Mouse (Mus musculus) heart, embryonic 12.5 days (tissue): ENCODE results near the gene Atg13. TPM values are rescaled to one million over a fixed set of nuclear protein-coding genes. Genes with fewer than 3 reads are reported as not detected.

Source experiments
- ATAC-seq: fragments of 200-750 bp; cut with Nextera tagmentation; 2 replicates; pipeline ENCODE4 v1.8.0; 2017; ENCODE audit warnings: moderate TSS enrichment, moderate library complexity; ENCODE audit not compliant: insufficient number of reproducible peaks, low FRiP score
- H3K27ac ChIP-seq: fragments of 300-500 bp; sonication (generic); 2 replicates; pipeline ENCODE4 v1.5.1; 2016; ENCODE audit warnings: mild to moderate bottlenecking, moderate library complexity; ENCODE audit not compliant: poor library complexity, severe bottlenecking
- H3K27me3 ChIP-seq: fragments of 300-500 bp; sonication (generic); replicated peaks from 2 replicates; pipeline ENCODE4 v1.6.1; 2016; ENCODE audit warnings: mild to moderate bottlenecking, moderate library complexity
- H3K36me3 ChIP-seq: fragments of 300-500 bp; sonication (generic); 2 replicates; pipeline ENCODE4 v1.6.1; 2016; ENCODE audit warnings: mild to moderate bottlenecking, moderate library complexity
- H3K4me1 ChIP-seq: fragments of 300-500 bp; sonication (generic); replicated peaks from 2 replicates; pipeline ENCODE4 v1.6.1; 2016; ENCODE audit warnings: mild to moderate bottlenecking
- H3K4me2 ChIP-seq: fragments of 300-500 bp; sonication (generic); 2 replicates; pipeline ENCODE4 v1.6.1; 2016; ENCODE audit warnings: mild to moderate bottlenecking, moderate library complexity
- H3K4me3 ChIP-seq: fragments of 300-500 bp; sonication (generic); 2 replicates; pipeline ENCODE4 v1.5.1; 2016; ENCODE audit warnings: mild to moderate bottlenecking
- H3K9ac ChIP-seq: fragments of 300-500 bp; sonication (generic); 2 replicates; pipeline ENCODE4 v1.6.1; 2016; ENCODE audit warnings: mild to moderate bottlenecking, moderate library complexity
- H3K9me3 ChIP-seq: fragments of 300-500 bp; sonication (generic); replicated peaks from 2 replicates; pipeline ENCODE4 v1.6.1; 2016; ENCODE audit warnings: mild to moderate bottlenecking, moderate library complexity
- WGBS: fragments of 180-500 bp; shearing (Covaris S2); methylation state at CpG from one replicate; pipeline ENCODE4 v1.1.7; 2016; 5-methylcytosine and 5-hydroxymethylcytosine counted together
- polyA plus RNA-seq: library from polyadenylated mRNA; unstranded; fragments of >200 nt; fragmentation: Nextera tagmentation; extraction: Ambion mirVana; gene quantifications from 2 replicates; pipeline ENCODE4 v1.2.1, GENCODE M21; 2016

Gene Atg13
- polyA plus RNA-seq, 1 experiment from 2014 or later = 22.3 TPM

DNA sequence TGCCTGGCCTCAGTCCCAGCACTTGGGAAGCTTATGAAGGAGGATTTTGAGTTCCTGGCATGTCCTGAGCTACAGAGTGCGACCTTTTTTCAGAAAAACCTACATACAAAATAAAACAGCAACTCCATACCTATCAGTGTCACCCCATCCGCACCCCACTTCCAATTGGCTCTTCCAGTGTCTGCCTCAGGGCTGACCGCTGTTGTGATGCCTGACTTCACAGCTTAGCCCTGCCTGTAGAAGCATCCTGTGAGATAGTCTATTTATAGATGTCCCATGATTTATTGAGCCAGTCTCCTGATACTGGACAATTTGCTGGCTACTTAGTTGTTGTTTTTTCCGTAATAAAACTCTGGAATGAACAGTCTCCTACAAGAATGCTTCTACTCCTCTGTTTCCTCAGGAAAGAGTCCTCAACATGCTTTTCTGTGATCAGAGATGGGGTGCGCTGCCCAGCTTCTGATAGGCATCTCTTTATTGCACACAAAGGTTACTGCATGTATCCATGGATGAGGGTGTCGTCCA, 43.9 kb downstream of the Atg13 start:
- Histone ChIP-seq H3K36me3 (peaks cover 93% of the 10 kb centered on the region), H3K4me1 (peaks cover 4% of the 10 kb centered on the region; the same call in 1 of the 2 replicates), H3K4me2 (no peak overlapping the region), H3K9me3 (no peaks in the 10 kb centered on the region), H3K27me3 (no peaks in the 10 kb centered on the region), H3K27ac (no peak overlapping the region), H3K9ac (no peak overlapping the region), H3K4me3 (no peak overlapping the region)
- 83% methylated on average over 6 of the region's 6 CpGs for WGBS
- ATAC-seq = no peak

DNA sequence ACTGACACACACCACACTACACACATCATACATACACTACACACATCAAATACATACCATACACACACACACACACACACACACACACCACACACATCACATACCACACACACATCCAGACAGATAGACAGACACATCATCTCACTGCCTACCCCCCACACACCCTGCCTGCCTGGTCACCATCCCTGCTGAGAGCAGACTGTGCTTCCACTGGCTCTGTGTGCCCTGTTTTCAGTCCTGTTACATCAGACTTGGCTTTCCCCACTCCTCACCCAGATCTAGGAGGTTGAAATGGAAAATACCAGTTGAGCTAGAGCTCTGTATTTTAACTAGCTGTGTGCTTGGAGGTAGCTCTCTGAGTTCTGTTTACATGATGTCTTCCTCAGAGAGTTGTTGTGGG, 45.6 kb downstream of the Atg13 start:
- ATAC-seq = no peak
- Histone ChIP-seq H3K4me2 (no peak overlapping the region), H3K9ac (no peak overlapping the region), H3K4me3 (no peak overlapping the region), H3K4me1 (peaks cover 4% of the 10 kb centered on the region; the same call in 1 of the 2 replicates), H3K27me3 (no peaks in the 10 kb centered on the region), H3K27ac (no peak overlapping the region), H3K9me3 (no peaks in the 10 kb centered on the region), H3K36me3 (peaks cover 91% of the 10 kb centered on the region)

DNA sequence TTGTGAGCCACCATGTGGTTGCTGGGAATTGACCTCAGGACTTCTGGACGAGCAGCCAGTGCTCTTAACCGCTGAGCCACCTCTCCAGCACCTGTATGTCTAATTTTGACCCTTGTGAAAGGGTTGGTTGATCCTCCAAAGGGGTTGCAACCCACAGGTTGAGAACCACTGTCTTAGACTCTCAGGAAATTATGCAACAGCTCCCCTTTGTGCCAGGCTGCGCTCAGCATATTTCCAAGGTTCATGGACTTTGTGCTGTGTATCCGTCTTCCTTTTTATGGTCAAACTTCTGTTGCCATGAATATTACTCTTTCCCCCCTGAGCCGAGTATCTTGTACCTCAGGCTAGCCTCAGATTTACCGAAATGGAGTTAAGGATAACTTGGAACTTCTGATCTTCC, 49.4 kb downstream of the Atg13 start:
- Histone ChIP-seq H3K9me3 (no peaks in the 10 kb centered on the region), H3K4me1 (peaks cover 13% of the 10 kb centered on the region), H3K4me2 (no peak overlapping the region), H3K27ac (no peak overlapping the region), H3K27me3 (no peaks in the 10 kb centered on the region), H3K9ac (no peak overlapping the region), H3K36me3 (peaks cover 92% of the 10 kb centered on the region), H3K4me3 (no peak overlapping the region)
- no peak for ATAC-seq
- 90% methylated on average over 6 of the region's 6 CpGs for WGBS

DNA sequence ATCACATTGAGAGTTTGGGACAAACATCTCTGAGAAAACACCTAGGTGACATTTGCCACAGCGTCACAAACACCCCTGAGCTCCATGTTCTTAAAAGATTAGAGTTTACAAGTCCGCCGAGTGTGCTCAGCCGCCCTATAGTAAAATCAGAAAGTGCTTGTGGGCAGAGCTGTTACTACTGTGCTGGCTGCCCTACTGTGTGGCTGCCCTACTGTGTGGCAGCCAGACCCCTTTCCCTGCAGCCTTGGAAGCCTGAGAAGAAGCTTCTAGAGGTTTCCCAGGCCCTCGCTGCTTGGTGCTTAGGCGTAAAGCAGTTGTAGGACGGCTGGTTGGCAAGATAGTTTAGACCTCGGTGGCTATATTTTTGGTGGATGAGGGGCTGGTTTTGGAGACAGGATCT, 50.7 kb downstream of the Atg13 start:
- Histone ChIP-seq H3K4me3 (no peak overlapping the region), H3K27ac (no peak overlapping the region), H3K27me3 (no peaks in the 10 kb centered on the region), H3K9me3 (no peaks in the 10 kb centered on the region), H3K9ac (no peak overlapping the region), H3K36me3 (peaks cover 96% of the 10 kb centered on the region), H3K4me1 (peaks cover 26% of the 10 kb centered on the region), H3K4me2 (no peak overlapping the region)
- no peak for ATAC-seq
- WGBS = 94% methylated on average over 8 of the region's 8 CpGs

DNA sequence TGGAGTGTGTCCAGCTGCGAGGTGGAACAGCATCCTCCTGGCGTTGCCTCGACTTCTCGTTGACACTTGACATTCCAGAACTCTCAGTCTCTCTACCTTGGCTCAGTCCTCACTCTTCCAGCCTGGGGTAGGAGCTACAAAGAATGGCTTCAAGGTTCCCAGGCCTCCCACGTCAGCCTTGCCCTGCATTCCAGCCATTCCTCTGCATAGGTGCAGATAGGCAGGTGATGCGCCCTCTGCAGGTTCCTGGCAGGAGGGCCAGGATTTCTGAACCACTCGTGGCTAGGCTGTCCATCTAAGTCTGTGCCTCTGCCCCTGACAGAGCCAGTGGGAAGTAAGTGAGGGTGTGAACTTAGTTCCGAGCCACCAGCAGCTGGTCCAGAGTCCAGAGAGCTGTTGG, 53.6 kb downstream of the Atg13 start:
- Histone ChIP-seq H3K9ac (peak overlapping the region; percentile 32), H3K36me3 (peaks cover 84% of the 10 kb centered on the region)
- no peak for ATAC-seq

DNA sequence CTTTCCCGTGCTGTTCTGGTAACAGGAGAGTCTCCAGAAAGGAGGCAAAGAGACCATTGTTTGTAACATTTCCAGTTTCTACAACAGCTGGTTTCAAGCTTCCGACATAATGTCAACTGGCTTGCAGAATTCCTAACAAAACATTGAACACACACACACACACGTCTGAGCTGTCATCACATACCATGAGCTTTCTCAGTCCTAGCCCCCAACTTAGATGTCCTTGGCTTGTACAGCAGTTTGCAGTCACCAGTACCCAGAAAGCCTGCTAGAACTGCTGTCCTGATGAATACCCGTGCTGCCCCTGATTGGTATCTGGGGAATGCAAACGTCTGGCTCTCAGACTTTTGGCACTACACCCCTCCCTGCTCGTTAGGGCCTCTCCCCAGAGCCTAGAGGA, 54.5 kb downstream of the Atg13 start:
- no peak overlapping the region for H3K4me3 ChIP-seq
- H3K36me3 ChIP-seq = peaks cover 74% of the 10 kb centered on the region

More for the DNA sequence above, 53.6 kb downstream of the Atg13 start:
- Histone ChIP-seq H3K27ac (peak overlapping the region; percentile 20; the same call in 1 of the 2 replicates), H3K4me1 (peaks cover 54% of the 10 kb centered on the region), H3K4me2 (no peak overlapping the region), H3K9me3 (no peaks in the 10 kb centered on the region), H3K27me3 (no peaks in the 10 kb centered on the region), H3K4me3 (no peak overlapping the region)
- 52% methylated on average over 8 of the region's 8 CpGs for WGBS

DNA sequence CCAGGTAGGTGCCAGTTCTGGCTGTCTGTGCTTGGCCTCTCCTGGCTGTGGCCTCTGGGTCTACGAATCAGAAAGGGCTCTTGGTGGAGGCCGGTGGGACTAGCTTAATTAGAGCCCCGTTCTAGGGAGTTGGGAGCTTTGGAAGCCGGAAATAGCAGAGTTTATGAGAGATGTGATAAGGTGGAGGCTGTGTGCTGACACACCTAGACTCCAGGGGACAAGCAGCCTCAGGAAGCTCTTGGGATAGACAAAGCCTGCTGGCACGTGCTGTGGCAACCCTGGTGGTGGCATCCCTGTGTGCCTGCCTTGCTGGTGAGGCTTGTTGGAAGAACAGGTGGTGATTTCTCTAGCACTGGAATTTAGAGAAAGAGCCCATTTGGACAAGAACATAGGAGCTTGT, 55.0 kb downstream of the Atg13 start:
- no peaks in the 10 kb centered on the region for H3K27me3 ChIP-seq
- H3K4me1 ChIP-seq = peaks cover 64% of the 10 kb centered on the region
- WGBS = 38% methylated on average over 5 of the region's 5 CpGs
- ATAC-seq = no peak
- peak overlapping the region; percentile 88 for H3K27ac ChIP-seq
- peaks cover 72% of the 10 kb centered on the region for H3K36me3 ChIP-seq
- H3K4me2 ChIP-seq = no peak overlapping the region
- H3K9ac ChIP-seq = 0 out of 2 replicates have a peak overlapping the region, but pooled peaks have one; percentile 26
- H3K9me3 ChIP-seq = no peaks in the 10 kb centered on the region
- H3K4me3 ChIP-seq = no peak overlapping the region

More for the DNA sequence above, 54.5 kb downstream of the Atg13 start:
- Histone ChIP-seq H3K4me1 (peaks cover 62% of the 10 kb centered on the region), H3K4me2 (peak overlapping the region; percentile 26; the same call in 1 of the 2 replicates), H3K27me3 (no peaks in the 10 kb centered on the region), H3K27ac (peak overlapping the region; percentile 88), H3K9ac (peak overlapping the region; percentile 21; the same call in 1 of the 2 replicates), H3K9me3 (no peaks in the 10 kb centered on the region)
- ATAC-seq = peak; percentile 44; the same call in 1 of the 2 replicates
- WGBS = 28% methylated on average over 6 of the region's 6 CpGs

DNA sequence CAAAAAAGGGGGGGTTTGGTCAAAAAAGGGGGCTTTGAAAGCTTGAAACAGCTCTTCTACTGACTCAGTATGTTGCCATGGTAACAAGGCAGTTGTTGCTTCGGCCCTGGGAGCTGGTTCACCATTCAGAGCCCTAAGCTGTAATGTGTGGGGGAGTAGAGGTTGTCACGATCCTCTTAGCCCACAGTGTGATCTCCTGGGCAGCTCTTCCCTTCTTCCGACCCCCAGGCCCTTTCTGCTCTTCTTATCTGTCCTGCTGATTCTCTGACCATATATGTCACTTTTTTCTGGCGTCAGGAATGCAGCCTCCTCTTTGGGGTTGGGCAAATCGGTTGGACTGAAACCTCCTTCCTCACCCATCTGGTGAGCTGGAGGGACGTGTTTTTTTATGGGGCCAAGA, 57.5 kb downstream of the Atg13 start:
- Histone ChIP-seq H3K9ac (peak overlapping the region; percentile 21; the same call in 1 of the 2 replicates), H3K4me2 (peak overlapping the region; percentile 14), H3K36me3 (peaks cover 48% of the 10 kb centered on the region), H3K27ac (peak overlapping the region; percentile 79), H3K27me3 (no peaks in the 10 kb centered on the region), H3K9me3 (no peaks in the 10 kb centered on the region), H3K4me3 (no peak overlapping the region), H3K4me1 (peaks cover 72% of the 10 kb centered on the region)
- whole genome bisulfite sequencing = 26% methylated on average over 6 of the region's 6 CpGs
- ATAC-seq = no peak

DNA sequence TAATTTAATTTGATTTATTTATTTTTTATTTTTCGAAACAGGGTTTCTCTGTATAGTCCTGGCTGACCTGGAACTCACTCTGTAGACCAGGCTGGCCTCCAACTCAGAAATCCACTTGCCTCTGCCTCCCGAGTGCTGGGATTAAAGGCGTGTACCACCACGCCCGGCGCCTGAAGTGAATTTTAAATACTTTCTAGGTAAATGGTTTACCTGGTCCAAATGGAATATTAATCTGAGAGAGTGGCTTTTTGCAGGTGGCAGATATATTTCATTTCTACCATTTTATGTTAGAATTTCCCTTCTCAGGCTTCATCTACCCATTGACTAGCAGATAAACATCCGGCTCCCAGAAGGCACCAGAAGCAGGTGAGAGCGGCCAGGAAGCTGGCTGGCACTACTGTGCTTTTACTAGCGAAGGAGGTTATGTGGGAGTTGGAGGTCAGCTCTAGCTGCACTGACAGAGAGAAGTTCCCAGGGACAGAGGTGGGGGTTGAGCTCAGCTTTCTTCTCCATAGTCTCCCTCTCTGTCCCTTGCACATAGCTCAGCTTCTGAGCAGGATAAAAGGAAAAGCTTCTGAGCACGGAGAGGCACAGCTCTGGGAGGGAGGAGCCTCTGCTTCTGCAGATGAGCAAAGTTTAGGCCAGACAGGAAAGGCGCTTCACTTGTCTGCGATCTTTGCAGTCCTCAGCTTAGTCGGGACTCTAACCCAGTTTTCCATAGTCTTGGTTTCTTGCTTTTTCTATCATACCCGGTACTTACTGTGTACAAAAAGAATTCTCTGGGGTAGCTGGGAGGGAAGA, 58.7 kb downstream of the Atg13 start:
- Histone ChIP-seq H3K36me3 (peaks cover 48% of the 10 kb centered on the region), H3K9ac (peak overlapping the region; percentile 29; the same call in 1 of the 2 replicates), H3K4me3 (peak overlapping the region; percentile 6; the same call in 1 of the 2 replicates), H3K4me2 (peak overlapping the region; percentile 85), H3K27me3 (no peaks in the 10 kb centered on the region), H3K4me1 (peaks cover 67% of the 10 kb centered on the region), H3K27ac (peak overlapping the region; percentile 39; the same call in 1 of the 2 replicates), H3K9me3 (no peaks in the 10 kb centered on the region)
- 72% methylated on average over 14 of the region's 14 CpGs for WGBS
- no peak for ATAC-seq

DNA sequence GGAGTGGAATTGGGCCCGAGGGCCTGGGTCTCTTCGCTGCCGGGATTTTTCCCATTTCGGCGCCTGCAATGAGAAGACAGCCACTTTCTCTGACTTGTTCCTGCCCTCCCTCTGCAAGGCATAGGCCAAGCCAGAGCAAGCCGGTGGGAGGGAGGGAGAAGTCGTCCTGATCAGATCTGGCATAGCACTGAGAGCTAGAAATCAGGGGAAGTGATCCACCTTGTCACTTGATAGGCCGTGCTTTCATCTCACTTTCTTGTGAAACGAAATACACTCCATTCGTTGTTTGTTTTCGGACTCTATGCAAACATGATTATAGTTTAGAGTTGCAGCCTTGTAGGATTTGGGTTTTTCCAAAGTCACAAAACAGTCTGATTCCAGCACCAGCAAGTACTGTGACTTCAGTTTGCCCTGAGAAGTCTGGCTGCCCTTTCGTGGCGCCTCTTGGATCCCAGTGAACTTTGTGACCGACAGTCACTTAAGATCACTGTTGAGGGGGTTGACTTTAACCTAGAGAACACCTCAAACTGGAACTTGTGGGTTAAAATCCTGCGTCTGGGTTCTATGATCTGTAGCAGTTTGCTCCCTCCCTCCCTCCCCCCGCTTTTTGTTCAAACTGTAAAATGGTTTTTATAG, 59.9 kb downstream of the Atg13 start:
- Histone ChIP-seq H3K27me3 (no peaks in the 10 kb centered on the region), H3K36me3 (peaks cover 48% of the 10 kb centered on the region), H3K4me3 (peak overlapping the region; percentile 86), H3K9me3 (no peaks in the 10 kb centered on the region), H3K9ac (peak overlapping the region; percentile 81), H3K27ac (peak overlapping the region; percentile 88), H3K4me1 (peaks cover 55% of the 10 kb centered on the region), H3K4me2 (peak overlapping the region; percentile 85)
- 8% methylated on average over 16 of the region's 16 CpGs for WGBS
- peak; percentile 44 for ATAC-seq
